Mouse (Mus musculus): Measurements from ENCODE around the gene Zmiz1. TPM values are rescaled to one million over a fixed set of nuclear protein-coding genes. Genes with fewer than 3 reads are reported as not detected.

The Zmiz1 gene
- polyA plus RNA-seq, 1 experiment from 2014 or later: 42.2 TPM

- 81% methylated on average over 5 of the region's 5 CpGs for WGBS
- Histone ChIP-seq H3K4me1 (peaks cover 99% of the 10 kb centered on the region), H3K27ac (replicated peaks) (no peak overlapping the region), H3K27me3 (ENCODE audit: low read depth, poor library complexity, severe bottlenecking) (no peaks in the 10 kb centered on the region), H3K9me3 (replicated peaks) (no peaks in the 10 kb centered on the region), H3K36me3 (no peaks in the 10 kb centered on the region; the same call in 1 of the 2 replicates), H3K4me3 (no peak overlapping the region)
- no peak for DNase-seq (ENCODE audit: low spot score)
Measured at GRCm38 (mm10) chr14:25491961-25492360, 33.0 kb downstream of the Zmiz1 start.

- Histone ChIP-seq H3K36me3 (no peaks in the 10 kb centered on the region; the same call in 1 of the 2 replicates), H3K9me3 (replicated peaks) (no peaks in the 10 kb centered on the region), H3K4me3 (no peak overlapping the region), H3K27ac (replicated peaks) (peak overlapping the region; percentile 39; the same call in 1 of the 2 replicates), H3K4me1 (peaks cover 99% of the 10 kb centered on the region), H3K27me3 (ENCODE audit: low read depth, poor library complexity, severe bottlenecking) (no peaks in the 10 kb centered on the region)
- no peak for DNase-seq (ENCODE audit: low spot score)
- WGBS: 84% methylated on average over 11 of the region's 11 CpGs
Measured at GRCm38 (mm10) chr14:25492567-25493279, 33.7 kb downstream of the Zmiz1 start.

- H3K4me3 ChIP-seq: no peak overlapping the region
- peaks cover 99% of the 10 kb centered on the region for H3K4me1 ChIP-seq
- no peak for DNase-seq (ENCODE audit: low spot score)
- 86% methylated on average over 22 of the region's 22 CpGs for WGBS
- H3K27me3 ChIP-seq (ENCODE audit: low read depth, poor library complexity, severe bottlenecking): no peaks in the 10 kb centered on the region
- H3K36me3 ChIP-seq: no peaks in the 10 kb centered on the region; the same call in 1 of the 2 replicates
- no peaks in the 10 kb centered on the region for H3K9me3 ChIP-seq (replicated peaks)
- peak overlapping the region; percentile 39; the same call in 1 of the 2 replicates for H3K27ac ChIP-seq (replicated peaks)
Measured at GRCm38 (mm10) chr14:25493301-25494241, 34.6 kb downstream of the Zmiz1 start.

- H3K4me1 ChIP-seq: peaks cover 99% of the 10 kb centered on the region
- no peak overlapping the region for H3K27ac ChIP-seq (replicated peaks)
- 83% methylated on average over 3 of the region's 3 CpGs for WGBS
- peaks cover 5% of the 10 kb centered on the region; the same call in 1 of the 2 replicates for H3K36me3 ChIP-seq
- no peaks in the 10 kb centered on the region for H3K9me3 ChIP-seq (replicated peaks)
- H3K4me3 ChIP-seq: no peak overlapping the region
- DNase-seq (ENCODE audit: low spot score): no peak
- H3K27me3 ChIP-seq (ENCODE audit: low read depth, poor library complexity, severe bottlenecking): no peaks in the 10 kb centered on the region
Measured at GRCm38 (mm10) chr14:25494778-25495177, 35.8 kb downstream of the Zmiz1 start.

GRCm38 (mm10) chr14:25496116-25496515 is 37.1 kb downstream of the Zmiz1 start:
- H3K4me1 ChIP-seq: peaks cover 100% of the 10 kb centered on the region
- DNase-seq (ENCODE audit: low spot score): no peak
- H3K27me3 ChIP-seq (ENCODE audit: low read depth, poor library complexity, severe bottlenecking): no peaks in the 10 kb centered on the region
- 80% methylated on average over 2 of the region's 2 CpGs for WGBS
- H3K4me3 ChIP-seq: no peak overlapping the region
- H3K27ac ChIP-seq (replicated peaks): peak overlapping the region; percentile 61
- H3K36me3 ChIP-seq: peaks cover 6% of the 10 kb centered on the region; the same call in 1 of the 2 replicates
- H3K9me3 ChIP-seq (replicated peaks): no peaks in the 10 kb centered on the region

GRCm38 (mm10) chr14:25496989-25497388 is 38.0 kb downstream of the Zmiz1 start:
- Histone ChIP-seq H3K9me3 (replicated peaks) (no peaks in the 10 kb centered on the region), H3K36me3 (peaks cover 8% of the 10 kb centered on the region), H3K4me1 (peaks cover 98% of the 10 kb centered on the region), H3K27ac (replicated peaks) (peak overlapping the region; percentile 61; the same call in 1 of the 2 replicates), H3K4me3 (no peak overlapping the region), H3K27me3 (ENCODE audit: low read depth, poor library complexity, severe bottlenecking) (no peaks in the 10 kb centered on the region)
- 73% methylated on average over 3 of the region's 3 CpGs for WGBS
- DNase-seq (ENCODE audit: low spot score): no peak

GRCm38 (mm10) chr14:25497596-25497995 is 38.6 kb downstream of the Zmiz1 start:
- H3K9me3 ChIP-seq (replicated peaks): no peaks in the 10 kb centered on the region
- peaks cover 15% of the 10 kb centered on the region for H3K36me3 ChIP-seq
- WGBS: 45% methylated on average over 8 of the region's 8 CpGs
- H3K4me3 ChIP-seq: no peak overlapping the region
- H3K4me1 ChIP-seq: peaks cover 93% of the 10 kb centered on the region
- H3K27ac ChIP-seq (replicated peaks): peak overlapping the region; percentile 61
- DNase-seq (ENCODE audit: low spot score): no peak
- no peaks in the 10 kb centered on the region for H3K27me3 ChIP-seq (ENCODE audit: low read depth, poor library complexity, severe bottlenecking)

- Histone ChIP-seq H3K4me3 (no peak overlapping the region), H3K27ac (replicated peaks) (peak overlapping the region; percentile 61; the same call in 1 of the 2 replicates), H3K36me3 (peaks cover 22% of the 10 kb centered on the region), H3K9me3 (replicated peaks) (no peaks in the 10 kb centered on the region), H3K4me1 (peaks cover 86% of the 10 kb centered on the region), H3K27me3 (ENCODE audit: low read depth, poor library complexity, severe bottlenecking) (no peaks in the 10 kb centered on the region)
- WGBS: 59% methylated on average over 7 of the region's 7 CpGs
- DNase-seq (ENCODE audit: low spot score): no peak
Measured at GRCm38 (mm10) chr14:25498367-25498766, 39.4 kb downstream of the Zmiz1 start.

GRCm38 (mm10) chr14:25499526-25499925 is 40.5 kb downstream of the Zmiz1 start:
- no peaks in the 10 kb centered on the region for H3K27me3 ChIP-seq (ENCODE audit: low read depth, poor library complexity, severe bottlenecking)
- H3K27ac ChIP-seq (replicated peaks): no peak overlapping the region; the same call in 1 of the 2 replicates
- DNase-seq (ENCODE audit: low spot score): no peak
- no peaks in the 10 kb centered on the region for H3K9me3 ChIP-seq (replicated peaks)
- H3K36me3 ChIP-seq: peaks cover 34% of the 10 kb centered on the region
- peaks cover 74% of the 10 kb centered on the region for H3K4me1 ChIP-seq
- no peak overlapping the region for H3K4me3 ChIP-seq
- 78% methylated on average over 3 of the region's 3 CpGs for WGBS

- H3K4me1 ChIP-seq: peaks cover 72% of the 10 kb centered on the region
- DNase-seq (ENCODE audit: low spot score): no peak
- H3K27me3 ChIP-seq (ENCODE audit: low read depth, poor library complexity, severe bottlenecking): no peaks in the 10 kb centered on the region
- H3K27ac ChIP-seq (replicated peaks): no peak overlapping the region
- no peak overlapping the region for H3K4me3 ChIP-seq
- peaks cover 45% of the 10 kb centered on the region for H3K36me3 ChIP-seq
- H3K9me3 ChIP-seq (replicated peaks): no peaks in the 10 kb centered on the region
- 44% methylated on average over 3 of the region's 3 CpGs for WGBS
Measured at GRCm38 (mm10) chr14:25500511-25501120, 41.6 kb downstream of the Zmiz1 start.

GRCm38 (mm10) chr14:25501481-25501880 is 42.5 kb downstream of the Zmiz1 start:
- Histone ChIP-seq H3K9me3 (replicated peaks) (no peaks in the 10 kb centered on the region), H3K36me3 (peaks cover 53% of the 10 kb centered on the region), H3K4me1 (peaks cover 63% of the 10 kb centered on the region), H3K27ac (replicated peaks) (no peak overlapping the region), H3K27me3 (ENCODE audit: low read depth, poor library complexity, severe bottlenecking) (no peaks in the 10 kb centered on the region), H3K4me3 (no peak overlapping the region)
- WGBS: 95% methylated on average over 5 of the region's 5 CpGs
- DNase-seq (ENCODE audit: low spot score): no peak

GRCm38 (mm10) chr14:25502355-25502754 is 43.4 kb downstream of the Zmiz1 start:
- Histone ChIP-seq H3K4me1 (peaks cover 55% of the 10 kb centered on the region), H3K9me3 (replicated peaks) (no peaks in the 10 kb centered on the region), H3K27me3 (ENCODE audit: low read depth, poor library complexity, severe bottlenecking) (no peaks in the 10 kb centered on the region), H3K27ac (replicated peaks) (no peak overlapping the region), H3K4me3 (no peak overlapping the region), H3K36me3 (peaks cover 62% of the 10 kb centered on the region)
- DNase-seq (ENCODE audit: low spot score): no peak
- 93% methylated on average over 3 of the region's 3 CpGs for WGBS
